ENCODE assay signal across 8 mouse cellular contexts in genomic region chr1:112451622-112452021, GRCm38 (mm10).
DNase-seq lines count a peak whose midpoint lies in the region; ATAC-seq and TF ChIP-seq lines count a peak whose summit lies in the region.

No protein-coding gene starts in this region.

- no peaks in the 10 kb centered on the region for H3K9me3 ChIP-seq in heart, postnatal 0 days (replicated peaks; ENCODE audit: control insufficient read depth, low read length)

- H3K27me3 ChIP-seq in heart, postnatal 0 days (ENCODE audit: control insufficient read depth, insufficient read depth, low read length), result no peaks in the 10 kb centered on the region

- 16% methylated on average over 2 of the region's 2 CpGs for WGBS in heart, postnatal 0 days
- WGBS in lung, adult 2 months, result 11% methylated on average over 2 of the region's 2 CpGs

- peak; percentile 49 for TF ChIP-seq CTCF in heart, postnatal 0 days (IDR thresholded peaks at IDR 0.05; ENCODE audit: low read depth)
- no peak for TF ChIP-seq CTCF in lung, adult 2 months (IDR thresholded peaks at IDR 0.05; ENCODE audit: insufficient read depth, low read length)

- H3K4me1 ChIP-seq in heart, postnatal 0 days (ENCODE audit: control insufficient read depth, insufficient read depth), result no peaks in the 10 kb centered on the region
- no peaks in the 10 kb centered on the region for H3K4me1 ChIP-seq in lung, adult 2 months (ENCODE audit: control insufficient read depth, insufficient read depth, low read length)

- H3K9ac ChIP-seq in heart, postnatal 0 days (replicated peaks; ENCODE audit: low read depth, low read length), result no peak overlapping the region

- no peak for ATAC-seq in heart, postnatal 0 days (ENCODE audit: insufficient read depth, low read depth)
- no peak for ATAC-seq in CD4-positive, CD25-positive, alpha-beta regulatory T cell, adult 4 months

- H3K36me3 ChIP-seq in heart, postnatal 0 days (replicated peaks; ENCODE audit: control insufficient read depth, insufficient read depth, low read length), result no peaks in the 10 kb centered on the region

- no peak for TF ChIP-seq POLR2A in lung, adult 2 months (IDR thresholded peaks at IDR 0.05; ENCODE audit: borderline replicate concordance, extremely low read depth, low read depth, low read length)

- H3K4me3 ChIP-seq in heart, postnatal 0 days (ENCODE audit: low read depth, low read length), result no peak overlapping the region
- H3K4me3 ChIP-seq in lung, adult 2 months (replicated peaks; ENCODE audit: extremely low read depth, low read depth, low read length), result no peak overlapping the region

- no peak overlapping the region for H3K4me2 ChIP-seq in heart, postnatal 0 days (ENCODE audit: low read depth, low read length)

- no peak for TF ChIP-seq EP300 in heart, postnatal 0 days (IDR thresholded peaks at IDR 0.05; ENCODE audit: low read depth)

- peak; percentile 27 for DNase-seq in heart, postnatal 0 days (ENCODE audit: low spot score)
- DNase-seq in heart, adult 11 months, result no peak
- peak; percentile 68 for DNase-seq in 416B (ENCODE audit: low read depth)
- DNase-seq in brain, adult 2 months (ENCODE audit: low read depth, low spot score), result peak; percentile 33
- peak; percentile 5 for DNase-seq in induced T-regulatory cell, adult 2 months (ENCODE audit: low read depth)
- no peak for DNase-seq in lung, adult 2 months
- no peak for DNase-seq in spleen, postnatal 14 days (ENCODE audit: low spot score in 2 of 2)

- H3K27ac ChIP-seq in heart, postnatal 0 days (ENCODE audit: low read depth), result no peak overlapping the region

Comparison
In these comparisons a context has a peak if more than half of its experiments do, and no peak if none do; other contexts are left out.
1. DNase-seq: peak in heart, postnatal 0 days (single experiment), 416B (single experiment), brain, adult 2 months (single experiment) and induced T-regulatory cell, adult 2 months (single experiment); none in heart, adult 11 months (single experiment), lung, adult 2 months (single experiment) and spleen, postnatal 14 days (0 of 2).